Mouse (Mus musculus) heart, adult 11 months (tissue): ENCODE data around the gene Sspo.

Experiments used
- DNase-seq: peaks from one replicate; pipeline ENCODE4 v3.0.0; 2022

Gene Sspo

GRCm38 (mm10) chr6:48447929-48448328 lies at the start of gene Sspo:
TSS of gene Sspo (plus strand) at chr6:48448229.
- no peak for DNase-seq

- DNase-seq, result peak; percentile 83
Observed at GRCm38 (mm10) chr6:48399906-48400305, 48.1 kb upstream of the Sspo start.

GRCm38 (mm10) chr6:48404071-48404470 lies 44.0 kb upstream of the Sspo start:
- peak; percentile 79 for DNase-seq

- DNase-seq, result peak; percentile 86
Observed at GRCm38 (mm10) chr6:48409726-48410343, 38.2 kb upstream of the Sspo start.

GRCm38 (mm10) chr6:48410551-48410950 lies 37.5 kb upstream of the Sspo start:
- DNase-seq, result peak; percentile 79

GRCm38 (mm10) chr6:48411193-48412092 lies 36.6 kb upstream of the Sspo start:
- peak; percentile 96 for DNase-seq

- DNase-seq, result peak; percentile 79
Observed at GRCm38 (mm10) chr6:48412147-48412546, 35.9 kb upstream of the Sspo start.

GRCm38 (mm10) chr6:48412662-48413061 lies 35.4 kb upstream of the Sspo start:
- peak; percentile 51 for DNase-seq

GRCm38 (mm10) chr6:48413081-48413480 lies 34.9 kb upstream of the Sspo start:
- DNase-seq, result peak; percentile 81

GRCm38 (mm10) chr6:48414886-48415285 lies 33.1 kb upstream of the Sspo start:
- DNase-seq, result peak; percentile 51

GRCm38 (mm10) chr6:48415636-48416035 lies 32.4 kb upstream of the Sspo start:
- peak; percentile 88 for DNase-seq

GRCm38 (mm10) chr6:48416486-48416885 lies 31.5 kb upstream of the Sspo start:
- no peak for DNase-seq

- DNase-seq, result no peak
Observed at GRCm38 (mm10) chr6:48420647-48421046, 27.4 kb upstream of the Sspo start.

GRCm38 (mm10) chr6:48423336-48423735 lies 24.7 kb upstream of the Sspo start:
- DNase-seq, result no peak

GRCm38 (mm10) chr6:48424074-48424473 lies 24.0 kb upstream of the Sspo start:
- DNase-seq, result no peak

GRCm38 (mm10) chr6:48426956-48427355 lies 21.1 kb upstream of the Sspo start:
- DNase-seq, result no peak

GRCm38 (mm10) chr6:48428769-48429557 lies 19.1 kb upstream of the Sspo start:
- peak; percentile 96 for DNase-seq

- DNase-seq, result no peak
Observed at GRCm38 (mm10) chr6:48430748-48431147, 17.3 kb upstream of the Sspo start.

GRCm38 (mm10) chr6:48432893-48433816 lies 14.9 kb upstream of the Sspo start:
- DNase-seq, result no peak

GRCm38 (mm10) chr6:48434651-48435050 lies 13.4 kb upstream of the Sspo start:
- DNase-seq, result no peak

- no peak for DNase-seq
Observed at GRCm38 (mm10) chr6:48435111-48435510, 12.9 kb upstream of the Sspo start.

- no peak for DNase-seq
Observed at GRCm38 (mm10) chr6:48435706-48436349, 12.2 kb upstream of the Sspo start.
